Comparison of ENCODE assay signal across 25 mouse cellular contexts in genomic region chr2:32691041-32691440, GRCm38 (mm10). TPM values are rescaled to one million over a fixed set of nuclear protein-coding genes. Genes with fewer than 3 reads are reported as not detected.
A peak's percentile ranks its signal among the peaks of the same experiment; 100 is the strongest.
DNase-seq lines count a peak whose midpoint lies in the region; ATAC-seq and TF ChIP-seq lines count a peak whose summit lies in the region.
"Had no signal": no experiment of that assay in that cellular context is flagged by ENCODE, and none has a peak within 500 bp of the region (broad histone marks: within the 10 kb centered on the region; RNA-seq: fewer than 3 reads in every experiment).

No protein-coding gene starts in this region.

- ATAC-seq in forebrain, embryonic 13.5 days: no peak
- ATAC-seq in liver, embryonic 11.5 days (replicated peaks; ENCODE audit: low FRiP score): no peak
- ATAC-seq in liver, embryonic 12.5 days: no peak
- ATAC-seq: CD4-positive, CD25-positive, alpha-beta regulatory T cell, adult 4 months; forebrain, postnatal 0 days; midbrain, embryonic 16.5 days had no signal

- H3K9me3 ChIP-seq in forebrain, embryonic 13.5 days (replicated peaks): no peaks in the 10 kb centered on the region
- no peaks in the 10 kb centered on the region for H3K9me3 ChIP-seq in forebrain, embryonic 10.5 days
- no peaks in the 10 kb centered on the region for H3K9me3 ChIP-seq in liver, embryonic 11.5 days (ENCODE audit: control insufficient read depth, low read length)
- H3K9me3 ChIP-seq in E14TG2a.4 (ENCODE audit: low read length): no peaks in the 10 kb centered on the region
- no peaks in the 10 kb centered on the region for H3K9me3 ChIP-seq in liver, embryonic 12.5 days (replicated peaks)
- H3K9me3 ChIP-seq: hindbrain, embryonic 10.5 days; limb, embryonic 10.5 days; lung, embryonic 15.5 days had no signal

- H3K27ac ChIP-seq in forebrain, embryonic 13.5 days: peak overlapping the region; percentile 41; the same call in 1 of the 2 replicates
- H3K27ac ChIP-seq in forebrain, embryonic 10.5 days: no peak overlapping the region
- no peak overlapping the region for H3K27ac ChIP-seq in liver, embryonic 11.5 days (ENCODE audit: low read depth, low read length)
- peak overlapping the region; percentile 52 for H3K27ac ChIP-seq in liver, embryonic 12.5 days
- H3K27ac ChIP-seq: kidney, postnatal 0 days; limb, embryonic 10.5 days; lung, embryonic 15.5 days; macrophage had no signal

- no peak for DNase-seq in forebrain, embryonic 10.5 days (ENCODE audit: extremely low spot score, low spot score)
- DNase-seq in liver, embryonic 11.5 days (ENCODE audit: low spot score): no peak
- no peak for DNase-seq in liver
- DNase-seq in kidney, postnatal 36 days: no peak
- DNase-seq in layer of hippocampus, adult 9-10 months (ENCODE audit: low spot score): no peak
- DNase-seq: adrenal gland, postnatal 10 days; cerebellum, adult 18-20 months; cerebellum, postnatal 14 days; embryo, embryonic 11 days; forebrain, postnatal 0 days; kidney, adult 18-20 months; thymus, postnatal 4 days had no signal

- H3K4me1 ChIP-seq in forebrain, embryonic 13.5 days: peaks cover 14% of the 10 kb centered on the region
- peaks cover 43% of the 10 kb centered on the region for H3K4me1 ChIP-seq in forebrain, embryonic 10.5 days
- H3K4me1 ChIP-seq in liver, embryonic 11.5 days (replicated peaks; ENCODE audit: control insufficient read depth, insufficient read depth, low read length): peaks cover 18% of the 10 kb centered on the region
- H3K4me1 ChIP-seq in E14TG2a.4 (replicated peaks; ENCODE audit: low read depth, low read length): peaks cover 79% of the 10 kb centered on the region
- H3K4me1 ChIP-seq in liver, embryonic 12.5 days: peaks cover 50% of the 10 kb centered on the region

- TF ChIP-seq CTCF in E14TG2a.4 (conservative IDR thresholded peaks at IDR 0.05; ENCODE audit: low read length): no peak

- peaks cover 20% of the 10 kb centered on the region for H3K36me3 ChIP-seq in forebrain, embryonic 13.5 days (ENCODE audit: poor library complexity, severe bottlenecking)
- peaks cover 35% of the 10 kb centered on the region for H3K36me3 ChIP-seq in forebrain, embryonic 10.5 days (replicated peaks)
- H3K36me3 ChIP-seq in liver, embryonic 11.5 days (ENCODE audit: control insufficient read depth, insufficient read depth, low read length): peaks cover 18% of the 10 kb centered on the region
- H3K36me3 ChIP-seq in E14TG2a.4 (ENCODE audit: insufficient read depth, low read length): peaks cover 60% of the 10 kb centered on the region
- peaks cover 44% of the 10 kb centered on the region for H3K36me3 ChIP-seq in liver, embryonic 12.5 days

- H3K9ac ChIP-seq in forebrain, embryonic 13.5 days: no peak overlapping the region
- no peak overlapping the region for H3K9ac ChIP-seq in liver, embryonic 11.5 days (ENCODE audit: low read depth, low read length)
- H3K9ac ChIP-seq in liver, embryonic 12.5 days: no peak overlapping the region
- H3K9ac ChIP-seq: forebrain, postnatal 0 days; lung, embryonic 15.5 days had no signal

- WGBS in forebrain, embryonic 13.5 days: 88% methylated on average over 11 of the region's 11 CpGs
- whole genome bisulfite sequencing in forebrain, embryonic 10.5 days: 91% methylated on average over 11 of the region's 11 CpGs
- 73% methylated on average over 11 of the region's 11 CpGs for WGBS in liver, embryonic 11.5 days
- 69% methylated on average over 11 of the region's 11 CpGs for WGBS in liver, embryonic 12.5 days (ENCODE audit: insufficient replicate concordance)

- H3K27me3 ChIP-seq in forebrain, embryonic 13.5 days: no peaks in the 10 kb centered on the region
- no peaks in the 10 kb centered on the region for H3K27me3 ChIP-seq in forebrain, embryonic 10.5 days (ENCODE audit: poor library complexity, severe bottlenecking)
- no peaks in the 10 kb centered on the region for H3K27me3 ChIP-seq in liver, embryonic 11.5 days (replicated peaks; ENCODE audit: control insufficient read depth, insufficient read depth, low read length)
- H3K27me3 ChIP-seq in E14TG2a.4 (ENCODE audit: insufficient read depth, low read length): no peaks in the 10 kb centered on the region
- H3K27me3 ChIP-seq in liver, embryonic 12.5 days (replicated peaks): no peaks in the 10 kb centered on the region
- H3K27me3 ChIP-seq: lung, embryonic 15.5 days had no signal

- no peak overlapping the region for H3K4me2 ChIP-seq in forebrain, embryonic 13.5 days
- H3K4me2 ChIP-seq in liver, embryonic 11.5 days: 0 out of 2 replicates have a peak overlapping the region, but pooled peaks have one; percentile 4
- peak overlapping the region; percentile 8; the same call in 1 of the 2 replicates for H3K4me2 ChIP-seq in liver, embryonic 12.5 days
- H3K4me2 ChIP-seq: lung, embryonic 15.5 days had no signal

- H3K4me3 ChIP-seq in forebrain, embryonic 13.5 days: no peak overlapping the region
- no peak overlapping the region for H3K4me3 ChIP-seq in forebrain, embryonic 10.5 days
- peak overlapping the region; percentile 3; the same call in 1 of the 2 replicates for H3K4me3 ChIP-seq in liver, embryonic 11.5 days (ENCODE audit: low read depth, low read length)
- peak overlapping the region; percentile 99 for H3K4me3 ChIP-seq in E14TG2a.4 (replicated peaks; ENCODE audit: low read length)
- H3K4me3 ChIP-seq in liver, embryonic 12.5 days: no peak overlapping the region
- H3K4me3 ChIP-seq: hindbrain, embryonic 10.5 days; limb, embryonic 10.5 days; lung, embryonic 15.5 days; myocyte had no signal

RNA-seq across cellular contexts. Expression of gene Fpgs, which starts 12.9 kb away (rescaled TPM):
- polyA plus RNA-seq in forebrain, embryonic 13.5 days (2015; fragmentation: Nextera tagmentation; extraction: Ambion mirVana): 14.2 and 15.7 TPM in 2 replicates
- polyA plus RNA-seq in forebrain, embryonic 10.5 days (2016; fragmentation: Nextera tagmentation; extraction: Ambion mirVana): 27.4 and 29.5 TPM in 2 replicates
- polyA plus RNA-seq in liver, embryonic 11.5 days (2014; fragmentation: Nextera tagmentation; extraction: Ambion mirVana): 46.2 and 47.1 TPM in 2 replicates
- 32.8 and 35.8 TPM in 2 replicates for polyA plus RNA-seq in liver, embryonic 12.5 days (2016; fragmentation: Nextera tagmentation; extraction: Ambion mirVana)

RNA-seq across cellular contexts. Expression of gene Cdk9, which starts 21.8 kb away (rescaled TPM):
- 90.3 and 99.9 TPM in 2 replicates for polyA plus RNA-seq in forebrain, embryonic 13.5 days (2015; fragmentation: Nextera tagmentation; extraction: Ambion mirVana)
- polyA plus RNA-seq in forebrain, embryonic 10.5 days (2016; fragmentation: Nextera tagmentation; extraction: Ambion mirVana): 135 and 139 TPM in 2 replicates
- polyA plus RNA-seq in liver, embryonic 11.5 days (2014; fragmentation: Nextera tagmentation; extraction: Ambion mirVana): 83.4 and 84.5 TPM in 2 replicates
- polyA plus RNA-seq in liver, embryonic 12.5 days (2016; fragmentation: Nextera tagmentation; extraction: Ambion mirVana): 85.3 and 86.1 TPM in 2 replicates

RNA-seq across cellular contexts. Expression of gene Sh2d3c, which starts 29.8 kb away (rescaled TPM):
- 23.5 and 29.2 TPM in 2 replicates for polyA plus RNA-seq in forebrain, embryonic 13.5 days (2015; fragmentation: Nextera tagmentation; extraction: Ambion mirVana)
- 28.6 and 30.2 TPM in 2 replicates for polyA plus RNA-seq in forebrain, embryonic 10.5 days (2016; fragmentation: Nextera tagmentation; extraction: Ambion mirVana)
- 13.4 and 14.2 TPM in 2 replicates for polyA plus RNA-seq in liver, embryonic 11.5 days (2014; fragmentation: Nextera tagmentation; extraction: Ambion mirVana)
- polyA plus RNA-seq in liver, embryonic 12.5 days (2016; fragmentation: Nextera tagmentation; extraction: Ambion mirVana): 9.7 and 10.1 TPM in 2 replicates

RNA-seq across cellular contexts. Expression of gene Eng, which starts 44.6 kb away (rescaled TPM):
- polyA plus RNA-seq in forebrain, embryonic 13.5 days (2015; fragmentation: Nextera tagmentation; extraction: Ambion mirVana): 20.4 and 21.2 TPM in 2 replicates
- 24.5 and 24.7 TPM in 2 replicates for polyA plus RNA-seq in forebrain, embryonic 10.5 days (2016; fragmentation: Nextera tagmentation; extraction: Ambion mirVana)
- polyA plus RNA-seq in liver, embryonic 11.5 days (2014; fragmentation: Nextera tagmentation; extraction: Ambion mirVana): 39.2 and 40.1 TPM in 2 replicates
- 32.4 and 35.4 TPM in 2 replicates for polyA plus RNA-seq in liver, embryonic 12.5 days (2016; fragmentation: Nextera tagmentation; extraction: Ambion mirVana)
- polyA plus RNA-seq: CD4-positive, CD25-positive, alpha-beta regulatory T cell, adult 4 months had no signal

RNA-seq across cellular contexts. Expression of gene 6330409D20Rik, which starts 49.8 kb away (rescaled TPM):
- 1.6 and 2.5 TPM in 2 replicates for polyA plus RNA-seq in forebrain, embryonic 13.5 days (2015; fragmentation: Nextera tagmentation; extraction: Ambion mirVana)
- polyA plus RNA-seq in forebrain, embryonic 10.5 days (2016; fragmentation: Nextera tagmentation; extraction: Ambion mirVana): 0.69 and 1.2 TPM in 2 replicates
- 0.22 TPM in 1 of 2 replicates, not detected in the other for polyA plus RNA-seq in liver, embryonic 11.5 days (2014; fragmentation: Nextera tagmentation; extraction: Ambion mirVana)
- polyA plus RNA-seq in liver, embryonic 12.5 days (2016; fragmentation: Nextera tagmentation; extraction: Ambion mirVana): not detected in 2 replicates
- polyA plus RNA-seq: kidney, postnatal 0 days; limb, embryonic 10.5 days; liver, adult 2 months; macrophage; myocyte; small intestine, adult 2 months had no signal

Comparison
In these comparisons a context has a peak if more than half of its experiments do, and no peak if none do; other contexts are left out.
1. H3K27ac ChIP-seq: peak in forebrain, embryonic 13.5 days (single experiment) and liver, embryonic 12.5 days (single experiment); none in forebrain, embryonic 10.5 days (single experiment) and liver, embryonic 11.5 days (single experiment).
2. H3K4me3 ChIP-seq: peak in liver, embryonic 11.5 days (single experiment) and E14TG2a.4 (single experiment); none in forebrain, embryonic 13.5 days (single experiment), forebrain, embryonic 10.5 days (single experiment) and liver, embryonic 12.5 days (single experiment).